Mouse (Mus musculus) erythroblast, embryonic 14.5 days (primary cell): ENCODE results near the gene Pds5a.

ENCODE experiments used
- GATA1 ChIP-seq: IDR thresholded peaks from 2 replicates; pipeline ENCODE4 v1.6.1; 2012; ENCODE audit warnings: low read length, inconsistent platforms, mixed read lengths
- TAL1 ChIP-seq: IDR thresholded peaks from 3 replicates; pipeline ENCODE4 v1.6.1; 2012; ENCODE audit warnings: low read length, inconsistent platforms, mixed read lengths

- no peak for TF ChIP-seq GATA1
- no peak for TF ChIP-seq TAL1
These were observed 30.4 kb downstream of the Pds5a start for GRCm38 (mm10) chr5:65667644-65668043.
